Mouse (Mus musculus): Measurements from ENCODE around the gene Rasl10a.

Rasl10a gene

GRCm38 (mm10) chr11:5057856-5058641 is at the start of gene Rasl10a:
TSS of gene Rasl10a (plus strand) at chr11:5058128.
- in situ Hi-C loops (cut with MboI, MseI), result no loop called here

DNA sequence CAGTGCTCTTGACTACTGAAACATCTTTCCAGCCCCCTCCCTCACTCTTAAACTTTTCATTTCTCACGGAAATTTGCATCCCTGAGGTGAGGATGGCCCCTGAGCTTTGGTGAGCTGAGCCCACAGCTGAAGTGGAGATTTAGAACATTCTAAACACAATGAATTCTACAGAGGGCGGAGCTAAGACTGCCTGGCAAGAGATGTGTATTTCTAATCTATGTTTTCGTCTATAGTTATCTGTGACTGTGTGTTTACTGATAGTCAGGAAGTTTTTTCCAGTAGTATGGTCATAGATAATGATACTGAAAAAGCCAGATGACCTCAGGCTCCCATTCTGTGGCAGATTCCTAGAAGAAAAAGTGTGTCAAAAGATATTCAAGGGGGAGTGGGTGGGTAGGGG is 49.1 kb upstream of the Rasl10a start:
- in situ Hi-C loops (cut with MboI, MseI), result loop anchor here in 1 of 2 experiments (5.0 kb wide), 1 partner anchor 88 kb away; the partner anchor contains the start of genes Ewsr1 and Rhbdd3

- in situ Hi-C loops (cut with MboI, MseI), result loop anchor here in 1 of 2 experiments (5.0 kb wide), 1 partner anchor 88 kb away; the partner anchor contains the start of genes Ewsr1 and Rhbdd3
Measured at GRCm38 (mm10) chr11:5009354-5010074, 48.4 kb upstream of the Rasl10a start.

DNA sequence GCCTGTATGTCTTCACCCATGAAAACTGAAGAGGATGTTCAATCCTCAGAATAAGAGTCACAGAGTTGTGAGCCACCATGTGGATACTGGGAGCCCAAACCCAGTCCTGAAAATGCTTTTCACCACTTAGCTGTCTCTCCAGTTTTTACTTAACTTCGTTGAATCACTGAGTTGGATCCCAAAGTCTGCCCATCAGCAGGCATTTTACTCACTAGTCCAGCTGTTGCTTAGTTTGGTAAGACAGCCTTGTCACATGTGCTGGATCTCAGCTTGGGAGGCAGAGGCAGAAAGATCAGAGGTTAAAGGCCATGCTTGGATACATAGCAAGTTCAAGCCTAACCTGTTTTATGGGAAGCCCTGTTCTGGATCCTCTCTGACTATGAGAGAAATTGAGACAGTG is 47.7 kb upstream of the Rasl10a start:
- in situ Hi-C loops (cut with MboI, MseI), result no loop called here

- in situ Hi-C loops (cut with MboI, MseI), result no loop called here
Measured at GRCm38 (mm10) chr11:5011480-5011879, 46.4 kb upstream of the Rasl10a start.

DNA sequence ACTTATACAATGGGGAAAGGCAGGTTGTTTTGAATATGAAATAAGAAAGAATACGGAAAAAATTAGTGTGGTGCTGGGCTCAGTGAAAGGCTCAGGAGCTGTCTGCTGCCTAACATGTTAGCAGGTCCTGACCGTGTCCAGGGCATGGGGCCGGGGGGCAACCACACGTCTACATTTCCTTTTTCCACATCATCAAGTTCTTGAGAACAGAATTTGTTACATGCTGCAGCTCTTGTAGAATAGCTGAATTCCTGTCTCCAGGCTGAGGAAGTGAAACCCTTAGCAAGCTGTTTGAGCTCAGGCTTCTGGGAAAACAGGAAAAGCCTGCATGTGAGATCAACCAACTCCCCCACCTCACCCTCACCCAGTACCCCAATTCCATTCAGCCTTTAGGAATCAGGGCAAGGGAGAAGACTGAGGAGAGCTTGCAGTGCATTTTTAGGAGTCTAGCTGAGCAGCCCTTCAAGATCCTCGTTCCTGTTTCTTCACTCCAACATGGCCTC is 45.7 kb upstream of the Rasl10a start:
- in situ Hi-C loops (cut with MboI, MseI), result no loop called here

GRCm38 (mm10) chr11:5015720-5016119 is 42.2 kb upstream of the Rasl10a start:
- in situ Hi-C loops (cut with MboI, MseI), result no loop called here

- in situ Hi-C loops (cut with MboI, MseI), result no loop called here
Measured at GRCm38 (mm10) chr11:5016286-5016685, 41.6 kb upstream of the Rasl10a start.

- in situ Hi-C loops (cut with MboI, MseI), result no loop called here
Measured at GRCm38 (mm10) chr11:5017506-5017905, 40.4 kb upstream of the Rasl10a start.

DNA sequence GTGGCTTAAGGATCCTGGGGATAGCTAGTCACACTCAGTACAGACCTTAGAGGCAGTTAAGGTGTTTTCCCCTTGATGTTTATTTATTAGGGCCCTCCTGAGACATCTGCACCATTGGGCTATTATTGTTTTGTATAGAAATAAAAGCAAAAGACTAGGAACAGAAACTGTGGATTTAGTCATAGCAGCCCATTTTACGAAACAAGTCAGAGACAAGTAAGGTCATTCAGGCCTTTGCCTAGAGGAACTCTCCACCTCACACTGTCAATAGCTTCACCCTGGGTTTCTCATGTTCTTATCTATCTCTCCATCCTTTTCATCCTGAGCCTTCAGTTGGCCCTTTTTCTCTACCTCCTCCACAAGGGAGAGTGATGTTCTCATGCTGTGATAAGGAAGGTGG is 32.8 kb upstream of the Rasl10a start:
- in situ Hi-C loops (cut with MboI, MseI), result no loop called here

- in situ Hi-C loops (cut with MboI, MseI), result no loop called here
Measured at GRCm38 (mm10) chr11:5028228-5028627, 29.7 kb upstream of the Rasl10a start.

DNA sequence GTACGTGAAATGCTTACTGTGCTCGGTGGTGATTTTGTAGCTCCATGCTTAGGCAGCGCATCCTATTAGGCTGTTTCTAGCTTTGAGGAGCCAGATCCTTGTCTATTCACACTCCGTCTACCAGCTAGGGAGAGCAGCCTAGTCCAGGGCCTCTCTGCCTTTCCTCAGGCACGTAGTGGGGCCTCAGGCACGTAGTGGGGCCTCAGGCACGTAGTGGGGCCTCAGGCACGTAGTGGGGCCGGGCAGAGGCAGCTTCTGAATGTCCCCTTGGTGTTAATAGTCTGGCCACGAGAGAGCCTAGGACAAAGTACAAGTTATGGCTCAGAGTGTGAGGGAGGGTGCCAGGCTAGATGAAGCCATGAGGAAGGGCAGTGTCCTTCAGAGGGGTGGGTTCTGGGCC is 25.2 kb upstream of the Rasl10a start:
- in situ Hi-C loops (cut with MboI, MseI), result no loop called here

DNA sequence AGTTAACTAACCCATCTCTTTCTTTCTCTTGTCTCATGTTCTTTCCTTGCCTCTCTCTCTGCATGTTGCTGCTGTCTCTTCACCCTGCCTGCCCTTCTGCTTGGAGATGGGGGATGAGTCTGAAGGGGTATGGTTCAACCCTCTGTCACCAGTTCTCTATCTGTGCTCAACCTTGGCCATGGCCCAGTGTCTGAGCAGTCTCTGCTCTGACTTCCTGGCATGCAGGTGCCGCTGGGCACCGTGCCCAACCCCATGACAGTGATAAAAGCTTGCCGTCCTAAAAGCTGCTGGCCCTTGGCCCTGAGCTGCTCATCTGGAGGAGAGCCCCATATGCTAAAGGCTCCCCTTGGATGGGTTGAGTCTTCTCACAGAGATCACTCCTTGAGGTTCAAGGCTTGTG is 24.8 kb upstream of the Rasl10a start:
- in situ Hi-C loops (cut with MboI, MseI), result no loop called here

DNA sequence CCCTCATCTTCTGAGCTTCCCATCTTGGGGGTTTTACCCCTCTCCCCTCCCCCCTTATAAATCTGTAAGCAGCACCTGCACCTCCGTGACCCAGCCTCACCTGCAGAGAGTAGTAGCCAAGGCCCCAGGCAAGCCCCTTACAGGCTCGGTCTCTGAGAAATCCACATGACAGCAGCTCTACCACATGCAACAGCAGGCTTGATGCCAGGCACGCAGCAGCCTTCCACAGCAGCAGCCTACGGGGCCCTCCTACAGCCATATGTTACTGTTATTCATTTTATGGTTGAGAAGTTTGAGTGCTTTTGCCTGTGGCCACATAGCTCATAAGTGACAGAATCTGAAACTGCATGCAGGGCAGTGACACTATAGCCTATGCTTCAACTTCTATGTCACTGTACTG is 22.5 kb upstream of the Rasl10a start:
- in situ Hi-C loops (cut with MboI, MseI), result no loop called here

DNA sequence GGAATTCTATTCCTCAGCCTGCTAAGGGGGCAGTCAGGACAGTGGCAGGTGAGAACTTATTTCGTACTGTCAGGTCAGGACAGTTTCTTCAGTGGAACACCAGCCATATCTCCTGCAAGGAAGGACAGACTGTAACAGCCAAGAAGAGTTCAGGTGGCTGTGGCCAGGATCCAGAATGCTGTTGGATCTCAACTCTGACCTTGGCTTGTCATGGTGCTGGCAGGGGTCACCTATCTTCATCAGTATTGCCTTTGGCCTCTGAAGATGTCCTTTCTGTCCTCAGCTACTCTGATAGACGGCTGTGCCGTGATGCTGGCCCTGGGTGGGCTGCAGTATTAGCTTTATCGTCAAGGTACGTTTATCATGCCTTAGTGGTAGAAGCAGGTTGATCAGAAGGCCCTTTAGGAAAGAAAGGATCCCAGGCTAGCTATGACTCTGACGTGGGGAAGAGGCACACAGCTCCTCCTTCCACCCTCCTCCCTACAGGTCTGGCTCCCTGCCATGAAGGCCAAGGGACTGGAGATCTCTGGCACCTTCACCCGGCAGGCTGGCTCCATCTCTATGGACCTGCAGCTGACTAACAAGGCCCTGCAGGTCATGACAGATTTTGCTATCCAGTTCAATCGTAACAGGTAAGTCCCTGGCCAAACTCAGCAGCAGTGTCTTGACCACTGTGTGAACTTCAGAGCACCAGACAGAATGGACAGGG is 20.6 kb upstream of the Rasl10a start:
- in situ Hi-C loops (cut with MboI, MseI), result no loop called here

GRCm38 (mm10) chr11:5040585-5040984 is 17.3 kb upstream of the Rasl10a start:
- in situ Hi-C loops (cut with MboI, MseI), result no loop called here

DNA sequence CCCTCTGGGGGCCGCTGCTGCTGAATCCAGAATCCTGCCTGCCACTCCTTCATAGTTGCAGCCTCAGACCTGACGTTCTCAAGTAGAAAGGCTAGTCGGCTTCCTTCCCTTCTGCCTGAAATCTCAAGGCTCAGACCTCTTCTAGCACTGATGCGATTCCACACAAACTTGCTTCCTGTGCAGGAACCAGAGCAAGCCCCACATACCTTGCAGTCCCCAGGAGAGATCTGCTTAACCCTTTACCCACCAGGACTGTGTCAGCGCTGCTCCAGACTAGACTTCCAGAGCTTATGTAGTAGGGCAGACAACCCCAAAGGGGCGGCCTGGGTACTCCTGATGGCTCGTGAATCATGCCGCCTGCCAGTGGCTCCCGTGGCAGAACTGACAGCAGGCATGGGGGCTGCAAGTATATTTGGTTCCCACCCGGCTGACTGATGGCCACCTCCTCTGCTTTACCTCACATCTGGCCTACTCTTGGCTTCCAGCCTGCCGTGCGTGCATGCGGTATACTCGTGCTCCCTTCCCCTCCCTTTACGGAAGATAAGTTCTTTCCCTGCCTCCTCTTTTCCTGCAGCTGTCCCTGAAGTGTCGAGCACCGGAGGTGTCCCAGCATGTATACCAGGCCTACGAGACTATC is 16.7 kb upstream of the Rasl10a start:
- in situ Hi-C loops (cut with MboI, MseI), result no loop called here

DNA sequence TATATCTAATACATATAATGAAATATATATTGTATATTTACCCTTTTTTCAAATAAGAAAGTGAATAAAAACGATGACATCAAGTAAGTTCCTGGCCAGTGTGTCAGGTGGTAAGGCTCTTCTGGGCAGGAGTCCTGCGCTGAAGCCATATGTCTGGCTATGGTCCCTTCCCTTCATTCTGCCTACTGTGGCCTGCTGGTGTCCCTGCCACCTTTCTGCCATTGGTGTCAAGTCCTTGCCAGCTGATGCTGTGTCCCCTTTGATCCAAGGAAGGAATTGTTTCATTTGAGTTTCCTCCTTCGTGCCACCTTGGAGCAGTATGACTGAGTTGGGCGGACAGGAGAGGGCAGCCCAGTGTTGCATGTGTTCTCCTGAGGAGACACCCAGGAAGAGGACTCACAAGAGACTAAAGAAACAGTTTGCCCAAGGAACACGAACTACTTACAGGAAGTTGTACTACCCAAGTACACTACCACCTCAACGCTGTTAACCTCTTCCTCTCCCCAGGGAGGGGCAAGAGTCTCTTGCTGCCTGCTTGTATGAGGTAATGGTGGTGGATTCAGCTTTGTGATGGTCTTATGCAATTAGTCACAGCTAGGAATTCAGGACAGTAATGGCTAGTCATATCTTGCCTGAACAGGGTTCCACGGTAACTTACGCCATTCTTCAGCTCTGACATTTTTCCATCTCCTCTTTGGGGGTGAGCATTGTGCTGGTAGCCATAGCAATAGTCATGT is 15.1 kb upstream of the Rasl10a start:
- in situ Hi-C loops (cut with MboI, MseI), result no loop called here

DNA sequence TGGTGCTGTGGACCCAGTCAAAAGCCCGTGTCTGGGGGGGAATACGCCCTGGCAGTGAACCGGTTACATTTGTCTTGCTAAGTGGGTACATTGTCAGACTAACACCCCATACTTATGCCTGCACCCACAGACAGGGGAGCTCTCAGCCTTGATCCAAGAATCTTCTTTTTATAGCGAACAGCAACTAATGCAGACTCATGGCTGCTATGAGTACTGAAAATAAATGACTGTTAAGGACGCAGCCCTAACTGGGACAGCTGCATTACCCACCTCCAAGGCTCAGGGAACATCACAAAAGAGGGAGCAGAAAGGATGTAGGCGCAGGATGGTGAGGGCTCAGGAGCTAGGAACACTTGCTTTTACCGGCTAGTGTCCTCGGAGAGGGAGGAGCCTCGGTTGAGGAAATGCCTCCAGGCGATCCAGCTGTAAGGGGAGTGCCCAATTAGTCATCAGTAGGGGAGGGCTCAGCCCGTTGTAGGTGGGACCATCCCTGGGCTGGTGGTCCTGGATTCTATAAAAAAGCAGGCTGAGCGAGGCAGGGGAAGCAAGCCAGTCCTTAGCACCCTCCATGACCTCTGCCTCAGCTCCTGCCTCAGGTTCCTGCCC is 11.5 kb upstream of the Rasl10a start:
- in situ Hi-C loops (cut with MboI, MseI), result no loop called here

DNA sequence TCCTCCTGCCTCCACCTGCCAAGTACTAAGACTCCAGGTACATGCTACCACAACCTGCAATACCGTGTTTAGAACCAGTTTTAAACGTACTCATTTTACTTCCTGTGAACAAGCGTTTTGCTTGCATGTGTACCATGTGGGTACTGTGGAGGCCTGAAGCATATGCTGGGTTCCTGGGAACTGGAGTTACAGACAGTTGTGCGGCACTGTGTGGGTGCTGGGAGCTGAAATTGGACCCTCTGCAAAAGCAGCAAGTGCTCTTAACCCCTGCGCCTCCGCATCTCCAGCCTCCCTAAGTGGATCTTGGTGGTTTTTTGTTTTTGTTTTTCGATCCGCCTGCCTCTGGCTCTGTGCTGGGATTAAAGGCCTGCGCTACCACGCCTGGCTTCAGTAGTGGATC is 6.3 kb upstream of the Rasl10a start:
- in situ Hi-C loops (cut with MboI, MseI), result no loop called here

All from T-helper 17 cell (primary cell).